Mouse (Mus musculus): Measurements from ENCODE around the gene Ndufb7. TPM values are rescaled to one million over a fixed set of nuclear protein-coding genes. Genes with fewer than 3 reads are reported as not detected.

The Ndufb7 gene
- total RNA-seq, 2 experiments from 2014 or later, result 161 to 175 TPM

- DNase-seq (ENCODE audit: low spot score in 2 of 2), result no peak
Measured at GRCm38 (mm10) chr8:83599814-83600213, 33.3 kb downstream of the Ndufb7 start.

DNA sequence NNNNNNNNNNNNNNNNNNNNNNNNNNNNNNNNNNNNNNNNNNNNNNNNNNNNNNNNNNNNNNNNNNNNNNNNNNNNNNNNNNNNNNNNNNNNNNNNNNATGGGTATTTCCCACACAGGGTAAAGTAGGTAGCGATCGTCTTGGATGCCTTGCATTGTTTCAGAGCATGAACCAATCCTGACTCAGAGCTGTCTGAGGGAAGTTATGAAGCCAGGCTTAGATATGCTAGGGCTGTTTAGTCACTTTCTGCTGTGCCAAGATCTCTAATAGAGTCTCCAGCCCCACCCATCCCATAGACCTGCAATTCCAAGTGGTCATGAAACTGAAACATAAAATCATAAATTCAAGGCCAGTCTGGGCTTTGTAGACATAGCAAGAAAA is 36.2 kb downstream of the Ndufb7 start:
- no peak for DNase-seq (ENCODE audit: low spot score in 2 of 2)

- peak; percentile 98 to 99 for DNase-seq (ENCODE audit: low spot score in 2 of 2)
Measured at GRCm38 (mm10) chr8:83607661-83608397, 41.4 kb downstream of the Ndufb7 start, which contains the start of the genes Tecr and Dnajb1. Tecr (minus strand) TSS chr8:83607971. Dnajb1 (plus strand) TSS chr8:83608193.

- DNase-seq (ENCODE audit: low spot score in 2 of 2), result peak; percentile 80 to 84
Measured at GRCm38 (mm10) chr8:83608398-83608829, 41.9 kb downstream of the Ndufb7 start.

GRCm38 (mm10) chr8:83609086-83609485 is 42.6 kb downstream of the Ndufb7 start:
- DNase-seq (ENCODE audit: low spot score in 2 of 2), result no peak

DNA sequence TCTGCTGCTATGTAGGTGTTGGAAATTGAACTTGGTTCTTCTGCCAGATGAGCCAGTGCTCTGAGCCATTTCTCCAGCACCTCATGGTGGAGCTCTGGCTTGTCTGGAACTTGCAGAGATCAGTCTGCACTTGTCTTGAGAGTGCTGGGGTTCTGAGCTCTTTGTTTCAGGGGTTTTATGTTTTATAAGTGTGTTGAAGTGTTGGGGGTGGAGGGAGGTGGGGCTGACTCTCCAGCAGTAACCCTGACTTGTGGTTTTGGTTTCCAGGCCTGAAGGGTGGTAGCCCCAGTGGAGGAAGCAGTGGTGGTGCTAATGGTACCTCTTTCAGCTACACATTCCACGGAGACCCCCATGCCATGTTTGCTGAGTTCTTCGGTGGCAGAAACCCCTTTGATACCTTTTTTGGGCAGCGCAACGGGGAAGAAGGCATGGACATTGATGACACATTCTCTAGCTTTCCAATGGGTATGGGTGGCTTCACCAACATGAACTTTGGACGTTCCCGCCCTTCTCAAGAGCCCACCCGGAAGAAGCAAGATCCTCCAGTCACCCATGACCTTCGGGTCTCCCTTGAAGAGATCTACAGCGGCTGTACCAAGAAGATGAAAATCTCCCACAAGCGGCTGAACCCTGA is 43.2 kb downstream of the Ndufb7 start:
- DNase-seq (ENCODE audit: low spot score in 2 of 2), result no peak

DNA sequence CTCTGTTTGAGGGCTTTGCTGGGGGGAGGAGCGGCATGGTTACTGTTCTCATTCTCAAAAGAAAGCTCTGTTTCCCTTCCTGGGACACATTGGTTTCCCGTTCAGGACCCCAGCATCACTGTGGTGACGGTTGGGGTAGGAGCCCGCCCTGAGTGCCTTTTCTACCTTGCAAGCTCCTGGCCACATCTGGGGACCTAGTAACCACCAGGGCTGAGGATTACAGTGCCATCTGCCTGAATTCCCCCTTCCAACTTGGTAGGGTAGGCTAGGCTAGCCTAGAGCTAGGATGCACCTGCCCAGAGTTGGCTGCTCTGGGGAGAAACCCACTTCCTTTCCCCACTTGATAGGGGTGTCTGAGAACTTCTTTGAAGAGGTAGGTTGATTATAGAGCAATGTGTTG is 45.5 kb downstream of the Ndufb7 start:
- no peak for DNase-seq (ENCODE audit: low spot score in 2 of 2)

- DNase-seq (ENCODE audit: low spot score in 2 of 2), result no peak
Measured at GRCm38 (mm10) chr8:83613695-83614094, 47.2 kb downstream of the Ndufb7 start.

DNA sequence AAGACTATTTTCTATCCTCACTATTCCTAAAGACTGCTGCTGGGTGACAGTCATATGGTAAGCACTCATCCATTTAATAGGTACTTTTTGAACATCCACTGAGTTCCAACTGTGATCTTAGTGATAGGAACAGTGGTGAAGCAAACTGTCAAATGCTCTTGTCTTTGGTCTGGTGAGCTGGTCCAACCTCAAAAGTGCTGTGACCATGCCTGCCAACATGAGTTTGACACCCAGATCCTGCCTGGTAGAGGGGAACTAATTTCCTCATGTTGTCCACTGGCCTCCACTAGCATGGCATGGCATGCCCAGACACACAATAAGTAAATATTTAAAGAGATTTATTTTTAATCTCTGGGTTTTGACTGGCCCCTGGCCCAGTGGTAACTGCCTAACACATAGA is 50.2 kb downstream of the Ndufb7 start:
- no peak for DNase-seq (ENCODE audit: low spot score in 2 of 2)

- no peak for DNase-seq (ENCODE audit: low spot score in 2 of 2)
Measured at GRCm38 (mm10) chr8:83617111-83617510, 50.6 kb downstream of the Ndufb7 start.

GRCm38 (mm10) chr8:83618566-83618965 is 52.1 kb downstream of the Ndufb7 start:
- DNase-seq (ENCODE audit: low spot score in 2 of 2), result no peak

DNA sequence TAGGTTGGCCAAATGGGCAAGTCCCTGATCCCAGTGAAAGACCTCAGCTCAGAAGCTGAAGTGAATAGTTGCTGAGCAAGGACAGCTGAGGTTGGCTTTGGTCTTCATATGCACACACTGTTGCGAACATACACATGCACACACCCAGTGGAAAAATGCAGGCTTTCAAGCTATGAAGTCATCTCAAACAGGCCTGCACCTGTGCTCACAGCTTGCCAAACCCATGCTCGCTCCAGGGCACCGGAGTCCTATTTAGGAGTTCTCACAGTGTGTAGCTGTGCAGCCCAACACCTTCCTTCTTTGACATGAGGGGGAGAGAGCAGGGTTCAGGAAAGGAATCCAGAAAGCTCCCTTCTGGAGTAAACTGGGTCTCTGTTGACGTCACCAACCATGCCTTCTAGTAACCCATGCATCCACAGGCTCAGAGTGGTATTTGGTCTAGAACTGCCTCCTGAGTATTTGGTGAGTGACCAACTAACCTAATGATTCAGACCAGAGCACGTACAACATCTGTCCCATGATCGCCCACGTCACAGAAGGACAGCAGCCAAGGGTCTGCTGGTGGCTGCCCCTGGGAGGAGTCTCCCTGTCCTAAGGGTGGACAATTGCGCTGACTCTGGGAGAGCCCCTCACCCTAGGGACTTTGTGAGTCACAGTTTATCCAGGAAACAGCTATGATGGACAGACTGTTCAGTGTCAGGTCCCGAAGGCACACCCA is 53.3 kb downstream of the Ndufb7 start:
- no peak for DNase-seq (ENCODE audit: low spot score in 2 of 2)

Other genes with a start within 250 kb of the Ndufb7 start
- gene Elmod2, start 234.2 kb upstream of the Ndufb7 start, total RNA-seq (2021), result 10 to 100 TPM; 15.1 to 16.0 TPM
- gene Mgat4d, start 218.2 kb upstream of the Ndufb7 start, total RNA-seq (2021), result not detected
- 10 to 100 TPM; 10.6 TPM for gene Clgn, start 176.8 kb upstream of the Ndufb7 start, total RNA-seq (2021)
- 100 to 1,000 TPM; 263 to 293 TPM for gene Scoc, start 108.3 kb upstream of the Ndufb7 start, total RNA-seq (2021)
- gene Olfr370, start 30.9 kb upstream of the Ndufb7 start, total RNA-seq (2021), result not detected
- 100 to 1,000 TPM; 532 to 604 TPM for gene Tecr, start 41.3 kb downstream of the Ndufb7 start, total RNA-seq (2021)
- 10 to 100 TPM; 29.4 to 33.5 TPM for gene Dnajb1, start 41.5 kb downstream of the Ndufb7 start, total RNA-seq (2021)
- gene Gipc1, start 86.0 kb downstream of the Ndufb7 start, total RNA-seq (2021), result 10 to 100 TPM; 65.2 to 77.6 TPM
- 1 to 10 TPM in 1 of 2 experiments, under 1 TPM in 1; 0.32 to 1.0 TPM for gene Ptger1, start 100.0 kb downstream of the Ndufb7 start, total RNA-seq (2021)
- 10 to 100 TPM; 65.0 to 73.7 TPM for gene Pkn1, start 132.5 kb downstream of the Ndufb7 start, total RNA-seq (2021)
- 10 to 100 TPM; 25.4 to 27.7 TPM for gene Ddx39, start 148.5 kb downstream of the Ndufb7 start, total RNA-seq (2021)
- 10 to 100 TPM; 11.5 to 13.7 TPM for gene Adgre5, start 174.7 kb downstream of the Ndufb7 start, total RNA-seq (2021)

All from layer of hippocampus, postnatal 10 days (tissue).